Mouse (Mus musculus) natural killer cell, adult 2 months (primary cell): ENCODE measurements around the gene Ctf1.

Experiments
- DNase-seq, 2 experiments: peaks; one replicate each; pipeline ENCODE4 v3.0.0; 2022; ENCODE audit warnings: low spot score in 2 of 2

The Ctf1 gene

DNA sequence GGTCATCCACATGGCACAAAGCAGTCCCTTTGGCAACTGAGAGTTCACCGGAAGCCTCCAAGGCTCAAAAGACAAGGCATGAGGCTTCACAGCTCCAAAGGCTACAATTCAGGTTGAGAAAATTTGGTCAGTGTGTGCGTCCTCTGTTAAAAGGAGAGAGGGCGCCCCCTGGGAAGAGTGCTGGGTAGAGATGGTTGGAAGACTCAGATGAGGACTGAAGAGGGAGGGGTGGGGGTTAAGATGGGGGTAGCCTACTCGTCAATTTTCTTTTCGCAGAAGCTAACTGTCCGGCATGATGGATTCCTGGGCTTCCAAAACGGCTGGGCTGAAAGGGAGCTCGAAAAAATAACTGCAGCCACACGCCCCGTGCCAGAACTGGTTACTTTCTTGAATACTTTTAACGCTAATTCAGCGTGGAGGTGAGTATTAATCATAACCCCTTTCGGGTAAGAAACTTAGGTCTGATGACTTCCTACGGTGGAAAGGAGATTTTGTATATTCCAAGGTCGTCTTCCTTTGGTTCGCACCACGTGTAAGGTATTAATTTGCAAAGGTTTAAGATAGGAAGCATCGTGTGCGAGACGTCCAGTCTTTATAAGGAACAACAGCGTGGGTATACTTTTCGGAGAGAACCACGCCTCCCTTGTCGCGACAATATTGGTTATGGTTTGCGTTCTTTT lies 32.0 kb downstream of the Ctf1 start, which contains the start of gene Fbxl19:
Fbxl19 (plus strand) TSS at position 178 of the 680 bp plus-strand sequence.
- peak; percentile 24 to 65 for DNase-seq

DNA sequence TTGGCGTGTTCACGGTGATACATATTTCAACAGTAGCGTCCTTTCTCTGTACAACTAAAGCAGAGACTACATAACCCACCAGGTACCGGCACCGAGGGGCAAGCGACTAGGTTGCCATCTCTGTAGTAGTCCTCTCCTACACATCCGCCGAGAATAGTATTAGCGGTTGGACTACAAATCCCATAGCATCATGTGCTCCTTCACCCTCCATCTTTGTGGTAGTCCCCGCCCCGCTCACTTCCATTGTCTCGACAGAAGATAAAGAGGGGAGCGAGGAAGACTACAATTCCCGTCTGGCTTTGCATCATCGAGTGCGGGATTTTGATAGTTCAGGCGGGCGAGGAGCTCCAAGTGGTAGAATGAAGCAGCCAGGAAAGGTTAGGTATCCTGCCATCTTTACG lies 32.7 kb downstream of the Ctf1 start:
- DNase-seq: peak; percentile 80 to 84

DNA sequence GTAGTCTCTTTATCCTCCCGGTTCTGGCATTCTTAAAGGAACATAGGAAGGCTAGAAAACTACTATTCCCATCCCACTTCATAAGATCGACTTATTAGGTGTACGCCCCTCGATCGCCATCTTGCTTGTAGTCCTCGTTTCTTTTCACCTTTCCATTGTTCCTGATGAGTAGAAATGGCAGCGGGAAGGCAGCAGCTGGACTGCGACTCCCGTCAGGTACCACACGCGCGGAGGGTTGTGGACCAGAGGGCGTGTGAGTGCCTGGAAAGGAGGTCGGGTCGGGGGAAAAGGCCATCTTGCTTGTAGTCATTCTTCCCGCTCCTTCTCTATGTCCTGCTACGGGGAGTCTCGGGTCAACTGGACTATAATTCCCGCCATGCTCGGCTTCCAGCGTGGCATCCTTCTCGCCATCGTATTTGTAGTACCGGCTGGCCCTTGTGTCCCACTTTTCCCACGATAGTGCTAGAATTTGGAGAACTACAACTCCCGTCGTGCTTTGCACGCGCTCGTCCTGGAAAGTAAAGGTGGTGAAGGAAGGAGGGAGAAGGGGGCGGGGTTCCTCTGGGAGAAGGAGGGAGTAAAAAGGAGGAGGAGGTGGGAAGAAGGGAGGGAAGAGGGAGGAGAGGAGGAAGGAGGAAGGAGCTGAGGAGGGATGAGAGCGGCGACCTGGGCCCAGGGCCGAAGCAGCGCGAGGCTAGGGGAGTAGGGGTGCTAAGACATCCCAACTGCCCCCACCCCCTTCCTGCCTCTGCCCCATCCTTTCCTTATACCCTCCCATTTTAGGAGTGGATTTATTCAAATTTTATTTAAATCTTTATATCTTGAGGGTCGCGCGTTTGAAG lies 33.3 kb downstream of the Ctf1 start:
- DNase-seq: peak in 1 of 2 experiments; percentile 61

DNA sequence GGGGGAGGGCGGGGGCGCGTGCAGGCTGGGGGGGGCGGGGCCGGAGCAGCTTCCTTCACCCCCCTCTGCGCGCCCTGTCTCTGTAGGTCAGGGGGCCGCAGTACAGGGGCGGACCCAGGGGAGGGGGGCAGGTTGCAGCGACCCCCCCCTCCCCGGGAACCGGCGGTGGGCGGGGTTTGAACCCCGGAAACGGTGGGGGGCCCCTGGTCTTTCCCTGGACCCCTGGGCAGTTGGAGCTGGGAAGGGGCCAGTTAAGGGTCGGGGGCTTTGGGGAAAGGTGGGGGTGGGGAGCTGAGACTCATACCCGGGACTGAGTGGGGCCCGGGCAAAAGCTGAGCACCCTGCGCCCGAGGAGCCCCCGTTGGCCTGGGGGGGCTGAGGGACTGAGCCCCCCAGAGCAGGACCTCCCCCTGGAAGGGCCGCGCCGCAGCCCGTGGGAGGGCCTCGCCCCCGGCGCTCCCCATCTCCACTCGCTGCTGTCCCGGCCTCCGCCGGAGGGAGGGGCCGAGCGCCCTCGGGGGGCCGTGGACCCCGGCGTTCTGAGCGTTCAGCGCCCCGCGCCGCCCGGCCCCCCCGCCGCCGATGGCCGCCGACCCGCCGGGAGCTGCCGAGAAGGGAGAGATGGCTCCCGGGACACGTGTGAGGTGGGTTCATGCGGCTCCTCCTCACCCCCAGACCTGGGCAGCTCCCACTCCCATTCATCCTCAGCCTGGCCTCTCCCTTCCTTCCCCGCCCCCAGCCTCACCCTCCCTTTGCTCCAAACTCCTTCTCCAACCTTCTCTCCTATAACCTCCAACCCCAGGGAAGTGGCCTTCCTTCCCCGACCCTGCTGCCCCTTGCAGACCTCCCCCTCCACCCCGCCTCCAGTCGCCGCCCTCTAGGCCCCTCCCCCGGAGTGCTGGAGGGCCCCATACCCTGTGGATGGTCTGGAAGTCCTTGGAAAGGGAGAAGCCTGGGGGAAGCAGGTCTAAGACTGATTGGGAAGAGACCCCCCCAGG lies 34.3 kb downstream of the Ctf1 start:
- no peak for DNase-seq

DNA sequence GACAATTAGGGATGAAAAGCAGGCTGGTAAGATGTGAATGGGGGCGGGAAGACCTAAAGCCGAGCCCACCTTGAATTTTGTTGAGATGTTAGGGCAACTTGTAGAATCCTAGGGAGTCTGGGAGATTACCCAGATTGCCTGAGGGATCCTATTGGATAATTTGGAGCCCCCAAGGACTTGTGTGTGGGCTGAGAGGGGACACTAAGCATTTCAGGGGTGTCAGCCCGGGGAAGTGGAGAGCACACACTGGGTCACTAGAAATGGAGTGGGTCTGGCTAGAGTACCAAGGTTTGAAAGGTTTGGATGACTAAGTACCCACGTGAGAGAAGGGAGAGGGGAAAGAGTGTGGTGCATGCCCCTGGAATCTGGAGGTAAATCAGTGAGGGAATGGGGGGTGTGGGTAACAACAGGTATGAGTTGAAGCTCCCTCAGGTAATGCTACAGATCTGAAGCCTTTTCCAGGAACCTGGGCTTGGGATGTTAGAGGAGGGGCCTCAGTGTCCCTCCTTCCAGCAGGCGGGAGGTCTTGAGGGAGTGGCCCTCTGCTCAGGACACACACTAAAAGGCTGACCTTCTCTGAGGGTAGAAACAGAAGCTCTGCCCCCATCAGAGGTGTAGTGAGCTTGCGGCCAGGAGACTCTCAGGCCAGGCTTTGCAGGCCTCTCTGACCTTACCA lies 35.2 kb downstream of the Ctf1 start:
- DNase-seq: no peak

DNA sequence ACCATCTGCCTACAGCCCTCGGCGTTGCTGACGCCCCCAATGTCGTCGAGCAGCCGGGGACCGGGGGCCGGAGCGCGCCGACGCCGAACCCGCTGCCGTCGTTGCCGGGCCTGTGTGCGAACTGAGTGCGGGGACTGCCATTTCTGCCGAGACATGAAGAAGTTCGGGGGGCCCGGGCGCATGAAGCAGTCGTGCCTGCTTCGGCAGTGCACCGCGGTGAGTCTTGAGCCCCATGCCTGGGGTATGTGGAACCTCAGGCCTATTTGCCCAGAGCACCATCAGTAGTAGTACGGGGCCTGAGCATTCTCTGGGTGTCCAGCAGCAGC lies 35.7 kb downstream of the Ctf1 start:
- DNase-seq: no peak

DNA sequence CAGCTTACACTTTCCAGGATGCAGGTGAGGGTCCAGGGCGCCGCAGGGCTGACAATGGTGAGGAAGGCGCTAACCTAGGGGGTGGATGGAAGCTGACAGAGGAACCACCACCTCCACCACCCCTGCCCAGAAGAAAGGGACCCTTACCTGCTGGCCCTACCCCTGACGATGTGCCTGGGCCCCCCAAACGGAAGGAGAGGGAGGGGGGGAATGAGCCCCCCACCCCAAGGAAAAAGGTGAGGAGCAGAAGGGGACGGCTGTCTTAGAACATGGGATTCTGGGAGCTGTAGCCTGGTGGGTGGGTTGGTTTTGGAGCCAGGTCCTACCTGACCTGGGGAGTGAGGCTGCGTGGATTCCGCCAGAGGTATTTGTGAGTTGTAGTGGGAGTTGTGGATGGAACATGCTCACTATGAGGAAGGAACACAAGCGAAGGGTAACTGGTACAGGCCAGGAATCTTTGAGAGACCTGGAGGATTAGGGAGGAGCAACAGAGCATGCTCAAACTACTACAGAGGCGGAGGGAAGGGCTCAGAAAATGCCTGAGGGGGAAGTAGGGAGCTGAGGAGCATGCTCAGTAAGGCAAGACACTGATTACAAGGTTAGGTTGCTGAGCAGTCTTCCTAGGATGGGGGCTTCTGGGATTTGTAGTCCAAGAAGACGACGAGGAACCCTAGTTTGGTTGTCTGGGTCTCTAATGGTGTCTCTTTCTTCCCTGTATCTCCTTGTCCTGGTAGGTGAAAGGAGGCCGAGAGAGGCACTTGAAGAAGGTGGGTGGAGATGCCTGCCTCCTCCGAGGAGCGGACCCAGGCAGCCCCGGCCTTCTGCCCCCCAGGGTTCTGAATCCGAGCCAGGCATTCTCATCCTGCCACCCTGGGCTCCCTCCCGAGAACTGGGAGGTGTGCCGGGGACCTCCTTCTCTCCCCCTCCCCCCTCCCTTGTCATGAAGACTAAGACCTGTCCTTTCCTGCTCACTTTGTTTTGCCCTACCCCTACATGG lies 37.9 kb downstream of the Ctf1 start:
- DNase-seq: no peak

DNA sequence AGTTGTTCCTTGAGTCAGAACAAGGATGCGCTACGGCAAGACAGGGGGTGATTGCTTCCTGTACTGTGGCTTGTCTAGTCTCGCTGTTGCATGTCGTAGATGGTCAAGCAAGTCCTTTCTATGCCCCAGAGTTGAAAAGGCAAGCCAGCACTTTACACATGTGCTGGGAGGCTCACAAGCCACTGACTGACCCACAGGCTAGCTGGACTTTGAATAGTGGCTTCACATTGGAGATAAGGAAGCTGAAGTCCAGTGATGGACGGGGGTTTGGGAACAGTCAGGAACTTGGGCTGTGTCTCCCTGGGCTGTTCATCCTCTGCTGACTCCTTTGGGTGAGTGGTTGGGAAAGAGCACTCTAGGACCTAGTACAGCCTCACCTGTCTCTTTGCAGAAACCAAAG lies 39.1 kb downstream of the Ctf1 start:
- no peak for DNase-seq

DNA sequence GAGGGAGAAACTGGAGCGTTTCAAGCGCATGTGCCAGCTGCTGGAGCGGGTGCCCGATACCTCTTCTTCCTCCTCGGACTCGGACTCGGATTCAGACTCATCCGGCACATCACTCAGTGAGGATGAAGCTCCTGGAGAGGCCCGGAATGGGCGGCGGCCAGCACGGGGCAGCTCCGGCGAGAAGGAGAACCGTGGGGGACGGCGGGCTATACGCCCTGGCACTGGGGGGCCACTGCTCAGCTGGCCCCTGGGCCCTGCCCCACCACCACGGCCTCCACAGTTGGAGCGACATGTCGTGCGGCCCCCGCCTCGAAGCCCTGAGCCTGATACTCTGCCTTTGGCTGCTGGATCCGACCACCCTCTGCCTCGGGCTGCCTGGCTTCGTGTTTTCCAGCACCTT lies 39.5 kb downstream of the Ctf1 start:
- no peak for DNase-seq

DNA sequence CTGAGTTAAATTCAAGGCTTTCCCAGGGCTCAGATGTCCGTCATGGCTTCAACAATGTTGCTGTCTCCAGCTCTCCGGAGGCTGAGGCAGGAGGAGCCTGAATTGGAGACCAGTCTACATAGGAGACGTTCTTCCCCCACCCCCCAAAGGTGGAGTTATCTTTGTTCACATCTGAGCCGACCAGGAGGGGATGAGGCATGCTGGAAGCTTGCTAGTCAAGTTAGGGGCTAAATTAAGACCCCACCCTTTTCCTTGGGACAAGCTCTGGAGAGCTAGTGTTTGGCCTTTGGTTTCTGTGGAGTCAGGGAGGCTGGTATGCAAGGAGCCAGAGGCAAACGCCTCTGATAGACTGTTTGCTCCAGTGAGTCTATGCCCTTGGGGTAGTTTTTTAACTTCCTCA lies 40.6 kb downstream of the Ctf1 start:
- DNase-seq: no peak

DNA sequence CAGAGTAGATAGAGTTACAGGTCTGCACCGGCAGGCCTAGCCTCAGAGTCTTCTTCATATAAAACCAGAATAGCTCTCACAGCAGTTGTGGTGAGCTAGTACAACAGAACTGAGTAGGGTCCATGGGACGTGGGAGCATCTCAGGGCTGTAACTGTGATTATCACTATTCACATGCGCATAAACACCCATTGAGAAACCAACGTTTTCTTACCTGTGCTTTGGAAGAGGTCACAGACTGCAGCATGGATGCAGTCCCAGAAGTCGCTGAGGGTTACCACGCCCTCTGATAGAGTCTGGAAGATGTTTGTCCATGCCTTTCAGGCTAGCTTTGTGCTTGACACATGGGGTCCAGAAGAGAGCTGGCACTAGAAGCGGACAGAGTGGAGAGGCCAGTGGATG lies 41.2 kb downstream of the Ctf1 start:
- no peak for DNase-seq

DNA sequence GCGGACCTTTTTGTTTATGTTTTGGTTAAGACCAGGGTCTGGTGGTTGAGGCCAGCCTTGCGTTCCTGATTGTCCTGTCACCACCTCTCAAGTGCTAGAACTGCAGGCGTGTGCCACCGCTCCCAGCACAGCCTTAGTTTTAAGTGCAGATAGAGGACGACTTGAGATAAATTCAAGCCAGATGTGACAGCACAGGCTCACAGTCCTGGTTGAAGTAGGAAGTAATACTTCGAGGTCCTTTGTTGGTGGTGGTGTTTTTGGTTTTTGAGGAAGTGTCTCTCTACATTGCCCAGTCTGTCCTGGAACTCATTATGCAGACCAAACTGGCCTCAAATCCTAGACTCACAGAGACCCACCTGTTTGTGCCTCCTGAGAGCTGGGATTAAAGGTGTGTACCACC lies 47.2 kb downstream of the Ctf1 start:
- no peak for DNase-seq

DNA sequence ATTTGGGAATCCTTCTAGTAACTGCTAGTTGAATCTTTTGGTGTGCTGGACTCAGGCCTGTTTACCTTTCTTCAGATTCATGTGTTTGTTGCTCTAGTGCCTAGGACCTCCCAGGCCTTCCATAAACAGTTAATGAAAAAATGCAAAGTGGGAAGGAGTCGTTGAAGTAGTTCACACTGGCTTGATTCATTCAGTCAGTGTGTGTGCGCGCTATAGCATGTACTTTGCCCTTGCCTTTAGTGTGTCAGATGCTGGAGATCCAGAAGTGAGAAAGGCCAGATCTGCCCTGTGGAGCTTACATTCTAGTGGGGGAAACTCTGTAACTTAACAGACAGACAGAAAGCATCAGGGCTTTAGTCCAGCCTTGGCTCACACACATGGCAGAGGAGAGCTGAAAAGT lies 47.9 kb downstream of the Ctf1 start:
- no peak for DNase-seq

DNA sequence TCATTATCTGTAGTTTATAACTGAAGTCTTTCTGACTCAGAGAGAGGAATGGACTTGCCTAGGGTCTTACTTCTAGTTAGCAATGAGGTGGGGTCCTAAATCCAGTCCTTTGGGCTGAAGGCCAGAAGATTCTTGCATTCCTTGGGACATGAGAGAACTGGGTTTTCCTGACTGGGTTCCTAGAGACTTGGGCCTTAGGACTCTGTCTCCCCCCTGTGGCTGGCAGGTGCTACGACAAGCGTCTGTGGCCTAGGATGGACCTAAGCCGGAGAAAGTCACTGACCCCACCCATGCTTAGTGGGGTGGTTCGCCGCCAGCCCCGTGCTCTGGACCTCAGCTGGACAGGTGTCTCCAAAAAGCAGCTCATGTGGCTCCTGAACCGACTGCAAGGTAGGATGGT lies 48.5 kb downstream of the Ctf1 start:
- peak; percentile 54 to 59 for DNase-seq

DNA sequence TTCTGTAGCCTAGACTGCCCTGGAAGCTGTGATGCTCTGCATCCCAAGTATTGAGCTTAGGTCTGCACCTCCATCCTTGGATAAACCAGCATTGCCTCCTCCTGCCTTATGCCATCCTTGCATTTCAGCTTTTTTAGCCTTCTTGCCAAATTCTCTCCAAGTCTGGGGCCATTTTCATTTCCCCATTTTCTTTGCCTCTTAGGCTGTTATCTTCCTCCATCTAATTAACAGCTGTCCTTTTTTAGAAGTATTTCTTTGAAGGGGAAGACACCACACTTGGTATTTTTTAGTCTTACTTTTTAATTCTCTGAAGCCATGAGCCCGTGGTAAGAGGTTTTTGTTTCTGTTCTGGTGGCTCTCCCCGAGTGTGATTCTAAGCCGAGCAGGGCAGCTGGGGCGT lies 51.1 kb downstream of the Ctf1 start:
- DNase-seq: no peak

DNA sequence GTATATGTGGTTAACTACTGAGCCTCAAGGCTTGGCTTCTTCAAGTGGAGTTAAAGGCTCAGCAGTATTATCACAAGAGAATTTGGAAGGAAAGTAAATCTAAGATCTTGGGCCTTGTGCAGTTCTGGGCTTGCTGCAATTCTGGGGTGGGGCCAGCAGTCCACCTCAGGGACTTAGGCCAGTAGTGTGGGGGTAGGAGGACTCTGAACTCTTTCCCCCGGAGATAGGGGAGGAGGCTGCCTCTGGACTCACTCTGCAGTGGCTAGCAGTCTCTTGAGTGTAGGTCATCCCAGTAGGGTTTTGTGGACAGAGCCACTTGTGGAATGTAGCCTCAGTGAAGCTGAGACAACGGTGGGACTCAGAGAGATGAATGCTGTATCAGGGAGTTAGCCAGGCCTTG lies 53.2 kb downstream of the Ctf1 start:
- DNase-seq: no peak

DNA sequence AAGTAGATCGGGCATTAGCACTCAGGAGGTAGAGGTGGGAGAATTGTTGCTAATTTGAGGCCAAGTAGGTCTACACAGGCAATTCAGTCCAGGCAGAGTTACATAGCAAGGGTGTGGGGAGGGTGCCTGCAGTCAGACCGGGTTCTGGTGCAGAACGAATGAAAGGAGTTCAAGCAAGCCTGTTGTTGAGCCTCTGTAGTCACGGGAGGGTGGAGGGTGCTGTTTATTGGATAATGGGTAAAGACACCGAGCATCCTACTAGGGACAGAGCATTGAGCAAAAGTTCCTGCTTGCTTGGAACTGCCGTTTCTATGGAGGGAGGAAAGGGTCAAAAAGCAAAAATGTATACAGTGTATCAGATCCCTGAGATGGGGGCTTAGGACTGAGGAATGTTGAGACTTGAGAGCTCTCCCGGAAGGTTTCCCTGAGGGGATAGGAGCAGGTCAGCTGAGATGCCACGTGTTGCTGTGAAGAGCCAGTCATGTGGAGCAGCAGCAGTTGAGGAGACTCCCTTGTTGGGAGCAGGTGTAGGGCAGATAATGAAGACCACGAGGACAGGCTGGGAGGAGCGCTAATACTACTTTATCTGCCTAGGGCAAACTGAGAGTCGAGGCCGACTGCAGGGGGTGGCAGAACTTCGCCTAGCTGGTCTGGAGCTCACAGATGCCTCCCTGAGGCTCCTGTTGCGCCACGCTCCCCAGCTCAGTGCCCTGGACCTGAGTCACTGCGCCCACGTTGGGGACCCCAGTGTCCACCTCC lies 54.5 kb downstream of the Ctf1 start:
- DNase-seq: no peak
